Mouse (Mus musculus): ENCODE data around the gene Eomes. TPM values are rescaled to one million over a fixed set of nuclear protein-coding genes. Genes with fewer than 3 reads are reported as not detected.

Gene Eomes
- polyA plus RNA-seq, 1 experiment = not detected

- Histone ChIP-seq H3K4me3 (ENCODE audit: low read depth, low read length) (peak overlapping the region; percentile 51; the same call in 1 of the 2 replicates), H3K27me3 (ENCODE audit: control insufficient read depth, insufficient read depth, low read length) (peaks cover 27% of the 10 kb centered on the region), H3K27ac (ENCODE audit: insufficient read depth, low read depth, low read length) (no peak overlapping the region), H3K36me3 (ENCODE audit: control insufficient read depth, insufficient read depth, low read length) (no peaks in the 10 kb centered on the region), H3K4me1 (ENCODE audit: control insufficient read depth, insufficient read depth, insufficient read length, low read length) (peaks cover 4% of the 10 kb centered on the region)
- WGBS = 1% methylated on average over 22 of the region's 22 CpGs
- TF ChIP-seq POLR2A (IDR thresholded peaks at IDR 0.05; ENCODE audit: low read depth, low read length) (no peak), CTCF (IDR thresholded peaks at IDR 0.05; ENCODE audit: extremely low read depth, insufficient read length, insufficient replicate concordance, low read depth, low read length) (no peak)
Measured at GRCm38 (mm10) chr9:118487636-118488035, 9.6 kb downstream of the Eomes start.

- under 1% methylated on average over 28 of the region's 28 CpGs for WGBS
- no peak for TF ChIP-seq POLR2A (IDR thresholded peaks at IDR 0.05; ENCODE audit: low read depth, low read length)
- TF ChIP-seq CTCF (IDR thresholded peaks at IDR 0.05; ENCODE audit: extremely low read depth, insufficient read length, insufficient replicate concordance, low read depth, low read length) = peak; percentile 45; the same call in 1 of the 2 replicates
- Histone ChIP-seq H3K36me3 (ENCODE audit: control insufficient read depth, insufficient read depth, low read length) (no peaks in the 10 kb centered on the region), H3K4me3 (ENCODE audit: low read depth, low read length) (peak overlapping the region; percentile 51), H3K4me1 (ENCODE audit: control insufficient read depth, insufficient read depth, insufficient read length, low read length) (peaks cover 5% of the 10 kb centered on the region), H3K27me3 (ENCODE audit: control insufficient read depth, insufficient read depth, low read length) (peaks cover 27% of the 10 kb centered on the region), H3K27ac (ENCODE audit: insufficient read depth, low read depth, low read length) (no peak overlapping the region)
Measured at GRCm38 (mm10) chr9:118488138-118488895, 10.3 kb downstream of the Eomes start.

GRCm38 (mm10) chr9:118488896-118489578, 11.0 kb downstream of the Eomes start:
- Histone ChIP-seq H3K27me3 (ENCODE audit: control insufficient read depth, insufficient read depth, low read length) (peaks cover 27% of the 10 kb centered on the region), H3K36me3 (ENCODE audit: control insufficient read depth, insufficient read depth, low read length) (no peaks in the 10 kb centered on the region), H3K4me3 (ENCODE audit: low read depth, low read length) (peak overlapping the region; percentile 51), H3K4me1 (ENCODE audit: control insufficient read depth, insufficient read depth, insufficient read length, low read length) (peaks cover 8% of the 10 kb centered on the region), H3K27ac (ENCODE audit: insufficient read depth, low read depth, low read length) (no peak overlapping the region)
- WGBS = 4% methylated on average over 20 of the region's 20 CpGs
- TF ChIP-seq POLR2A (IDR thresholded peaks at IDR 0.05; ENCODE audit: low read depth, low read length) (no peak), CTCF (IDR thresholded peaks at IDR 0.05; ENCODE audit: extremely low read depth, insufficient read length, insufficient replicate concordance, low read depth, low read length) (no peak)

- under 1% methylated on average over 16 of the region's 16 CpGs for WGBS
- no peaks in the 10 kb centered on the region for H3K36me3 ChIP-seq (ENCODE audit: control insufficient read depth, insufficient read depth, low read length)
- peaks cover 8% of the 10 kb centered on the region for H3K4me1 ChIP-seq (ENCODE audit: control insufficient read depth, insufficient read depth, insufficient read length, low read length)
- TF ChIP-seq CTCF (IDR thresholded peaks at IDR 0.05; ENCODE audit: extremely low read depth, insufficient read length, insufficient replicate concordance, low read depth, low read length) = peak; percentile 94
- TF ChIP-seq POLR2A (IDR thresholded peaks at IDR 0.05; ENCODE audit: low read depth, low read length) = peak; percentile 11; the same call in 1 of the 2 replicates
- peak overlapping the region; percentile 41 for H3K4me3 ChIP-seq (ENCODE audit: low read depth, low read length)
- peaks cover 27% of the 10 kb centered on the region for H3K27me3 ChIP-seq (ENCODE audit: control insufficient read depth, insufficient read depth, low read length)
- H3K27ac ChIP-seq (ENCODE audit: insufficient read depth, low read depth, low read length) = no peak overlapping the region
Measured at GRCm38 (mm10) chr9:118489579-118490019, 11.6 kb downstream of the Eomes start.

GRCm38 (mm10) chr9:118491195-118491594, 13.2 kb downstream of the Eomes start:
- peaks cover 24% of the 10 kb centered on the region for H3K27me3 ChIP-seq (ENCODE audit: control insufficient read depth, insufficient read depth, low read length)
- WGBS = 83% methylated on average over 4 of the region's 4 CpGs
- TF ChIP-seq CTCF (IDR thresholded peaks at IDR 0.05; ENCODE audit: extremely low read depth, insufficient read length, insufficient replicate concordance, low read depth, low read length) (no peak), POLR2A (IDR thresholded peaks at IDR 0.05; ENCODE audit: low read depth, low read length) (no peak)
- no peak overlapping the region for H3K4me3 ChIP-seq (ENCODE audit: low read depth, low read length)
- no peaks in the 10 kb centered on the region for H3K36me3 ChIP-seq (ENCODE audit: control insufficient read depth, insufficient read depth, low read length)
- no peak overlapping the region for H3K27ac ChIP-seq (ENCODE audit: insufficient read depth, low read depth, low read length)
- H3K4me1 ChIP-seq (ENCODE audit: control insufficient read depth, insufficient read depth, insufficient read length, low read length) = peaks cover 11% of the 10 kb centered on the region

- WGBS = 45% methylated on average over 8 of the region's 8 CpGs
- peaks cover 5% of the 10 kb centered on the region for H3K27me3 ChIP-seq (ENCODE audit: control insufficient read depth, insufficient read depth, low read length)
- no peak overlapping the region for H3K4me3 ChIP-seq (ENCODE audit: low read depth, low read length)
- peaks cover 20% of the 10 kb centered on the region for H3K4me1 ChIP-seq (ENCODE audit: control insufficient read depth, insufficient read depth, insufficient read length, low read length)
- no peaks in the 10 kb centered on the region for H3K36me3 ChIP-seq (ENCODE audit: control insufficient read depth, insufficient read depth, low read length)
- no peak overlapping the region for H3K27ac ChIP-seq (ENCODE audit: insufficient read depth, low read depth, low read length)
- TF ChIP-seq CTCF (IDR thresholded peaks at IDR 0.05; ENCODE audit: extremely low read depth, insufficient read length, insufficient replicate concordance, low read depth, low read length) (no peak), POLR2A (IDR thresholded peaks at IDR 0.05; ENCODE audit: low read depth, low read length) (no peak)
Measured at GRCm38 (mm10) chr9:118492932-118493698, 15.1 kb downstream of the Eomes start.
